Mouse (Mus musculus): ENCODE measurements at regions not wholly inside any gene's neighbourhood (a gene's known extent, or its start where the extent isn't known, plus 50 kb on each side); places are given as distances from the start of the nearest gene placed in this dataset.
"Not testable (repeated sequence)": the region's sequence is repeated elsewhere in the genome, so short reads cannot be mapped to it uniquely, and the experiment has no call there.

DNA sequence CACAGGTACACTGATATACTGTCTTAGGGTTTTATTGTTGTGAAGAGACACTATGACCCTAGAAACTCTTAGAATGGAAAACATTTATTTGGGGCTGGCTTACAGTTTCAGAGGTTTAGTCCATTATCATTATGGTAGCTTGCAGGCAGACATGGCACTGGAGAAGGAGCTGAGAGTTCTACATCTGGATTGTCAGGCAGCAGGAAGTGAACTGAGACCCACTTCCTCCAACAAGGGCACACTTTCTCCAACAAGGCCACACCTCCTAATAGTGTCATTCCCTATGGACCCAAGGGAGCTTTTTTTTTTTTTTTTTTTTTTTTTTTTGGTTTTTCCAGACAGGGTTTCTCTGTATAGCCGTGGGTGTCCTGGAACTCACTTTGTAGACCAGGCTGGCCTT is 124.9 kb upstream of the Max start:
- not testable (repeated sequence) for ATAC-seq (ENCODE audit: insufficient number of reproducible peaks, insufficient read depth, low FRiP score, low TSS enrichment, low read depth); H3K27me3 ChIP-seq; H3K4me3 ChIP-seq; H3K4me2 ChIP-seq; H3K9ac ChIP-seq; H3K27ac ChIP-seq; H3K4me1 ChIP-seq; H3K36me3 ChIP-seq; H3K9me3 ChIP-seq
- 93% methylated on average over 1 of the region's 1 CpGs for WGBS

DNA sequence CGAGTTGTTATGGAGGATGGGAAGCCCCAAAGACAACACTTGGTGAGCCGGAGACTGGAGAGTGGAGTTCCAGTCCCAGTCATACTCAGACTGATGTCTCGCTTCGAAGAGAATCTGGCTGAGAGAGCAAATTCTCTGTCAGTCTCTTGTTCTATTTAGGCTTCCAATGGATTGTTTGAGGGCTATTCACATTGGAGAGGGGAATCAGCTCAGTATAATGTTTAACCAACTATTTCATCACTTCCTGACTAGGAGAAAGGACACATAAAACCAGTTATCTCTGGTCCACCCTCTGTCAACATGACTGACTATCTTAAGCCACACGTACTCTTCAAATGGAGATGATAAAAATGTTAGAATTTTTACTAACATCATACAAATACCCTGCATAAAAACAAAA is 123.9 kb upstream of the Max start:
- Histone ChIP-seq H3K4me3 (no peak overlapping the region), H3K27ac (no peak overlapping the region), H3K9ac (no peak overlapping the region), H3K9me3 (no peaks in the 10 kb centered on the region), H3K4me1 (no peaks in the 10 kb centered on the region), H3K27me3 (no peaks in the 10 kb centered on the region), H3K36me3 (no peaks in the 10 kb centered on the region), H3K4me2 (no peak overlapping the region)
- WGBS: 88% methylated on average over 5 of the region's 5 CpGs
- no peak for ATAC-seq (ENCODE audit: insufficient number of reproducible peaks, insufficient read depth, low FRiP score, low TSS enrichment, low read depth)

DNA sequence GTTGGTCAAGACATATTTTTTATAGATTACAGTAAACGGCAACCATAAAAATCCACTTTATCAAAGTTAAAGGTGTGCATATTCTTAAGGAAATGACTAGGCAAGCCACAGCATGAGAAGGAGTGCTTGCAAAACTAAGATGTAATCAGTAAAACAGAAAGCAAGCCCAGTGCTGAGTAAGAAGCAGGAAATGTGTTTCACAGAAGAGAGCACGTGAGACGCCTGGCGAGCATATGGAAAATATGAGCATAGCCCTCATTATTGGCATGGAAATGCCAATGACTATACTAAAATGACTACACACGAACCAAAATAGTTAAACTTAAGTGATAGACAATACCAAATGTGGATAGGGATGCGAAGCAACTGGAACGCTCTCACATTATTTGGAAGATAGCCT is 123.2 kb upstream of the Max start:
- Histone ChIP-seq H3K4me1 (no peaks in the 10 kb centered on the region), H3K9me3 (no peaks in the 10 kb centered on the region), H3K27ac (no peak overlapping the region), H3K36me3 (no peaks in the 10 kb centered on the region), H3K27me3 (no peaks in the 10 kb centered on the region), H3K4me3 (no peak overlapping the region), H3K4me2 (no peak overlapping the region), H3K9ac (no peak overlapping the region)
- ATAC-seq (ENCODE audit: insufficient number of reproducible peaks, insufficient read depth, low FRiP score, low TSS enrichment, low read depth): no peak
- WGBS: 77% methylated on average over 7 of the region's 7 CpGs

DNA sequence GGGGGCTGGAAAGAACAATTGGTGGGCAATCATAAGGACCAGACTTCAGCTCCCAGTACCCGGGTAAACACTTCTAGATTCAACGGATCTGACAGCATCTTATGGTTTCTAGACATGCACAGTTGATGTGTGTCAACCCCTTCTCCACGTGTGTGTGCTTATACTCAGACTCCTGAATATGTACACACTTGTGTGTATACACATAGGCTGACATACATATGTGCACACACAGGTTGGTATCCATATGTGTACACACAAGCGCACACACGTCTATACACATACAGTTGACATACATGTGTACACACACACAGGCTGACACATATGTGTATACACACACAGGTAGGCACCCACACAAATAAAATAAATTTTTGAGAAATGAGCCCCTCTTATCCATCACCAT is 122.7 kb upstream of the Max start:
- no peaks in the 10 kb centered on the region for H3K9me3 ChIP-seq
- H3K36me3 ChIP-seq: no peaks in the 10 kb centered on the region
- no peak overlapping the region for H3K4me2 ChIP-seq
- no peak overlapping the region for H3K27ac ChIP-seq
- no peaks in the 10 kb centered on the region for H3K4me1 ChIP-seq
- H3K9ac ChIP-seq: no peak overlapping the region
- no peaks in the 10 kb centered on the region for H3K27me3 ChIP-seq
- 88% methylated on average over 5 of the region's 5 CpGs for WGBS
- no peak for ATAC-seq (ENCODE audit: insufficient number of reproducible peaks, insufficient read depth, low FRiP score, low TSS enrichment, low read depth)
- no peak overlapping the region for H3K4me3 ChIP-seq

- H3K4me1 ChIP-seq: no peaks in the 10 kb centered on the region
- H3K9me3 ChIP-seq: no peaks in the 10 kb centered on the region
- H3K27me3 ChIP-seq: no peaks in the 10 kb centered on the region
- no peak overlapping the region for H3K27ac ChIP-seq
- no peak overlapping the region for H3K9ac ChIP-seq
- H3K4me3 ChIP-seq: no peak overlapping the region
- ATAC-seq (ENCODE audit: insufficient number of reproducible peaks, insufficient read depth, low FRiP score, low TSS enrichment, low read depth): no peak
- WGBS: 89% methylated on average over 1 of the region's 1 CpGs
- no peak overlapping the region for H3K4me2 ChIP-seq
- no peaks in the 10 kb centered on the region for H3K36me3 ChIP-seq
Observed at GRCm38 (mm10) chr12:77084343-77084742, 122.3 kb upstream of the Max start.

DNA sequence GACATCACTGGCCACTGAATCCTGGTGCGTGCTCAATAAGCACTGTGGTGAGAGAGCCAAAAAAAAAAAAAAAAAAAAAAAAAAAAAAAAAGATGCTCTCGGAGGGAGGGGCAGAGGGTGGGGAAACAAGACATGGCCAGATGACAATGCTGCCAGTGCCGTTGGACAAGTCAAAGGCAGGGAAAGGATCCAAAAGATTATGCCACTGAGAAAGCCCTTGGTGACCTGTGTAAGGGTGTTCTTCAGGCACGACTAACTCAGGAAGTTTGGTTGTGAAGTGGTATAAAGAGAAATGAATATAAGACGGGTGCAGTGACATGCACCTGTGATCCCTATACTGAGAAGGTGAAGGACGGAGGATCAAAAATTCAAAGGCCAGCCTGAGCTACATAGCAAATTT is 121.8 kb upstream of the Max start:
- H3K9ac ChIP-seq: no peak overlapping the region
- WGBS: 86% methylated on average over 6 of the region's 6 CpGs
- H3K4me1 ChIP-seq: no peaks in the 10 kb centered on the region
- no peaks in the 10 kb centered on the region for H3K9me3 ChIP-seq
- H3K4me3 ChIP-seq: no peak overlapping the region
- H3K27me3 ChIP-seq: no peaks in the 10 kb centered on the region
- no peak overlapping the region for H3K27ac ChIP-seq
- no peak overlapping the region for H3K4me2 ChIP-seq
- no peaks in the 10 kb centered on the region for H3K36me3 ChIP-seq
- ATAC-seq (ENCODE audit: insufficient number of reproducible peaks, insufficient read depth, low FRiP score, low TSS enrichment, low read depth): no peak

GRCm38 (mm10) chr12:77081774-77082173 is 119.8 kb upstream of the Max start:
- no peak for ATAC-seq (ENCODE audit: insufficient number of reproducible peaks, insufficient read depth, low FRiP score, low TSS enrichment, low read depth)
- Histone ChIP-seq H3K9ac (no peak overlapping the region), H3K4me2 (no peak overlapping the region), H3K4me1 (no peaks in the 10 kb centered on the region), H3K4me3 (no peak overlapping the region), H3K36me3 (no peaks in the 10 kb centered on the region), H3K27ac (no peak overlapping the region), H3K9me3 (no peaks in the 10 kb centered on the region), H3K27me3 (no peaks in the 10 kb centered on the region)
- WGBS: 83% methylated on average over 2 of the region's 2 CpGs

- no peaks in the 10 kb centered on the region for H3K36me3 ChIP-seq
- H3K9me3 ChIP-seq: no peaks in the 10 kb centered on the region
- H3K9ac ChIP-seq: no peak overlapping the region
- ATAC-seq (ENCODE audit: insufficient number of reproducible peaks, insufficient read depth, low FRiP score, low TSS enrichment, low read depth): no peak
- H3K27ac ChIP-seq: no peak overlapping the region
- no peak overlapping the region for H3K4me2 ChIP-seq
- H3K4me1 ChIP-seq: no peaks in the 10 kb centered on the region
- H3K4me3 ChIP-seq: no peak overlapping the region
- 70% methylated on average over 3 of the region's 3 CpGs for WGBS
- H3K27me3 ChIP-seq: no peaks in the 10 kb centered on the region
Observed at GRCm38 (mm10) chr12:77079481-77079880, 117.5 kb upstream of the Max start.

GRCm38 (mm10) chr12:77076678-77077077 is 114.7 kb upstream of the Max start:
- no peaks in the 10 kb centered on the region for H3K9me3 ChIP-seq
- no peak overlapping the region for H3K9ac ChIP-seq
- ATAC-seq (ENCODE audit: insufficient number of reproducible peaks, insufficient read depth, low FRiP score, low TSS enrichment, low read depth): no peak
- no peak overlapping the region for H3K4me2 ChIP-seq
- WGBS: 88% methylated on average over 5 of the region's 5 CpGs
- no peaks in the 10 kb centered on the region for H3K4me1 ChIP-seq
- no peak overlapping the region for H3K27ac ChIP-seq
- no peaks in the 10 kb centered on the region for H3K36me3 ChIP-seq
- H3K4me3 ChIP-seq: no peak overlapping the region
- no peaks in the 10 kb centered on the region for H3K27me3 ChIP-seq

DNA sequence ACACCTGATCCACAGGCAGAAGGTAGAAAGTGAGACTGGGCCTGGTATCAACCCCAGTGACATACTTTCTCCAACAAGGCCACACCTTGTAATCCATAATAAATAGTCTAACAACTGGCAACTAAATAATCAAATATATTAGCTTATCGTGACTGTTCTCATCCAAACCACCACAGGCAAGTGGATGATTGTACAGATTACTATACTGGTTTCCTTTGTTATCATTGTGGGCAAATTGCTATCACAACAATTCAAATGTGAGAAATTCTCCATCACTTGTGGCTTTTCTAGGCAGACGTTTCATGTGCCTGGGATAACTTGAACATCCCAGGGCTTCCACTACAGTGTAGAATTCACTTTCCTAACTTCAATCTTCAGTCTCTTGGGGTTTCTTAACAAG is 112.6 kb upstream of the Max start:
- ATAC-seq (ENCODE audit: insufficient number of reproducible peaks, insufficient read depth, low FRiP score, low TSS enrichment, low read depth): no peak
- Histone ChIP-seq H3K27me3 (no peaks in the 10 kb centered on the region), H3K4me3 (no peak overlapping the region), H3K9me3 (no peaks in the 10 kb centered on the region), H3K4me1 (no peaks in the 10 kb centered on the region), H3K4me2 (no peak overlapping the region), H3K36me3 (no peaks in the 10 kb centered on the region), H3K9ac (no peak overlapping the region), H3K27ac (no peak overlapping the region)
- 72% methylated on average over 2 of the region's 2 CpGs for WGBS

DNA sequence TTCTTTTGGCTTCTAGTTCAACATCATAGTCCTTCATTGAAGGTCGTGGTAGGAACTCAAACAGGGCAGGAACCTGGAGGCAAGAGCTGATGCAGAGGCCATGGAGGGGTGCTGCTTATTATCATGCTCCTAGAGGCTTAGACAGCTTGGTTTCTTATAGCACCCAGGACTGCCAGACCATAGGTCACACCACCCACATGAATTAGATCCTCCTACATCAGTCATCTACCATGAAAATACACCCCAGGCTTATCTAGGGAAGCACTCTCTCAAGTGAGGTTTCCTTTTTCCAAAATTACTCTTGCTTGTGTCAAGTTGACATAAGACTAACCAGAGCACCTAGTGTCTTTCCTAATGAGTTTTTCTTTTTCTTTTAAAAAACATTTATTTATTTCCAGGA is 109.7 kb upstream of the Max start:
- Histone ChIP-seq H3K27me3 (no peaks in the 10 kb centered on the region), H3K9ac (no peak overlapping the region), H3K4me1 (no peaks in the 10 kb centered on the region), H3K4me2 (no peak overlapping the region), H3K4me3 (no peak overlapping the region), H3K9me3 (no peaks in the 10 kb centered on the region), H3K36me3 (no peaks in the 10 kb centered on the region), H3K27ac (no peak overlapping the region)
- 81% methylated on average over 1 of the region's 1 CpGs for WGBS
- no peak for ATAC-seq (ENCODE audit: insufficient number of reproducible peaks, insufficient read depth, low FRiP score, low TSS enrichment, low read depth)

DNA sequence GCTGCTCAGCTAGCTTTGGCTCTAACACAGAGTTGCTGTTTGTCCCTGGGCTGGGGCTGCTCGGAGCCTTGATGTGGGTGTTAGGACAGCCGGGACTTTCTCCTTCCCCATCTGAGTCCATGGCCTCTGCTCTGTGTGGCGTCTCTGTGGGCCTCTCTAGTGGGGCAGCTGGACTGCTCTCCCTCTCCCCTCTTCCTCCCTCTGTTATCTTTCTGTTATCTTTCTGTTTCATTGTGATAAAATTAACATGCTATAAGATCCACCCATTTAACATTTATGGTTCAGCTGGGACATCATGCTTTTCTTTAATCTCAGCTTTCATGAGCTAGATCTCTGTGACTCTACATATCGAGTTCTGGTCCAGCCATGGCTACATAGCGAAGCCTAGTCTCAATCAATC is 105.9 kb upstream of the Max start:
- H3K36me3 ChIP-seq: no peaks in the 10 kb centered on the region
- 81% methylated on average over 5 of the region's 5 CpGs for WGBS
- no peak overlapping the region for H3K9ac ChIP-seq
- no peak overlapping the region for H3K27ac ChIP-seq
- no peak overlapping the region for H3K4me2 ChIP-seq
- no peaks in the 10 kb centered on the region for H3K9me3 ChIP-seq
- H3K4me1 ChIP-seq: no peaks in the 10 kb centered on the region
- H3K4me3 ChIP-seq: no peak overlapping the region
- 0 out of 2 replicates have a peak, but pooled peaks cover 6% of the 10 kb centered on the region for H3K27me3 ChIP-seq
- ATAC-seq (ENCODE audit: insufficient number of reproducible peaks, insufficient read depth, low FRiP score, low TSS enrichment, low read depth): no peak

DNA sequence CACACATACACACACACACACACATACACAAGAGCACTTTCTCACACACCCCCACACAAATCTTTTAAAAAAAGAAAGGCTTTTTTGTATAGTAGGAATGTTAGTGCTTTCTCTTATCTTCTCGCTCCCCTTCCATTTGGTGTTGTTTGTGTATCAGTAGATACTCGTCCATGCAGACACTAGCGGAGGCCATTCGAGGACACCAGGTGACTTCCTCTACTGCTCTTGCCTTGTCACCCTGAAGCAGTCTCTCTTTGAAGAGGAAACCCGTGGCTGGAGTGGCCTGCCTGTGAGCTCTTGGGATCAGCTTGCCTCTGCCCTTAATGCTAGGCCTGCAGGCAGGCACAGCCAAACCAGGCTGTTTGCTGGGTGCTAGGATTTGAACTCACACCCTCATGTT is 105.1 kb upstream of the Max start:
- Histone ChIP-seq H3K27ac (no peak overlapping the region), H3K9ac (no peak overlapping the region), H3K9me3 (no peaks in the 10 kb centered on the region), H3K4me1 (no peaks in the 10 kb centered on the region), H3K4me2 (no peak overlapping the region), H3K36me3 (no peaks in the 10 kb centered on the region), H3K4me3 (no peak overlapping the region), H3K27me3 (peaks cover 9% of the 10 kb centered on the region; the same call in 1 of the 2 replicates)
- no peak for ATAC-seq (ENCODE audit: insufficient number of reproducible peaks, insufficient read depth, low FRiP score, low TSS enrichment, low read depth)
- WGBS: 74% methylated on average over 5 of the region's 5 CpGs
